Mouse (Mus musculus): ENCODE measurements around the gene Gpat3. TPM values are rescaled to one million over a fixed set of nuclear protein-coding genes. Genes with fewer than 3 reads are reported as not detected.

Gene Gpat3
- polyA plus RNA-seq, 1 experiment from 2014 or later: 3.7 TPM

DNA sequence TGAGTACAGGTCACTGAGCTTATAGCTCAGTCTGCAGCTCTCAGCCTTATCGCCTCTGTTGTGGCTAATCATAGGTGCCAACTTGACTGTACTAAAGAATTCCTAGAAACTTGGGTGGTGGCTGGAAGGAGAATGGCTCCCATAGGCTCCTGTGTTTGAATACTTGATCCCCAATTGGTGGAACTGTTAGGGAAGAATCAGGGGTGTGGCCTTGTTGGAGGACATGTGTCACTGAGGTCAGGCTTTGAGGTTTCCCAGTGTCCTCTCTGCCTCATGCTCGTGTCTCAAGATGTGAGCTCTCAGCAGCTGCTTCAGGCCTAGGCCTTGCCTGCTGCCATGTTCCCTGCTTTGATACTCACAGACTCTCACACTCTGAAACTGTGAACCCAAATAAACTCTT, 11.7 kb upstream of the Gpat3 start:
- H3K36me3 ChIP-seq: no peaks in the 10 kb centered on the region
- no peaks in the 10 kb centered on the region for H3K27me3 ChIP-seq (replicated peaks)
- H3K9me3 ChIP-seq: no peaks in the 10 kb centered on the region
- H3K27ac ChIP-seq: no peak overlapping the region
- no peaks in the 10 kb centered on the region for H3K4me1 ChIP-seq
- H3K4me3 ChIP-seq (replicated peaks): no peak overlapping the region
- no peak overlapping the region for H3K4me2 ChIP-seq
- no peak overlapping the region for H3K9ac ChIP-seq
- ATAC-seq (ENCODE audit: insufficient read depth, low FRiP score, low read depth): no peak
- 86% methylated on average over 2 of the region's 2 CpGs for WGBS

GRCm38 (mm10) chr5:100835862-100836538, 9.5 kb upstream of the Gpat3 start:
- ATAC-seq (ENCODE audit: insufficient read depth, low FRiP score, low read depth): no peak
- Histone ChIP-seq H3K36me3 (no peaks in the 10 kb centered on the region), H3K4me2 (no peak overlapping the region), H3K4me1 (no peaks in the 10 kb centered on the region), H3K27ac (peak overlapping the region; percentile 46; the same call in 1 of the 2 replicates), H3K4me3 (replicated peaks) (no peak overlapping the region), H3K9me3 (no peaks in the 10 kb centered on the region), H3K27me3 (replicated peaks) (no peaks in the 10 kb centered on the region), H3K9ac (no peak overlapping the region)
- 26% methylated on average over 9 of the region's 9 CpGs for WGBS

GRCm38 (mm10) chr5:100837907-100838306, 7.6 kb upstream of the Gpat3 start:
- WGBS: 62% methylated on average over 7 of the region's 7 CpGs
- ATAC-seq (ENCODE audit: insufficient read depth, low FRiP score, low read depth): no peak
- no peak overlapping the region for H3K4me3 ChIP-seq (replicated peaks)
- H3K36me3 ChIP-seq: no peaks in the 10 kb centered on the region
- H3K9me3 ChIP-seq: no peaks in the 10 kb centered on the region
- H3K9ac ChIP-seq: no peak overlapping the region
- H3K27ac ChIP-seq: no peak overlapping the region
- no peaks in the 10 kb centered on the region for H3K27me3 ChIP-seq (replicated peaks)
- H3K4me1 ChIP-seq: no peaks in the 10 kb centered on the region
- H3K4me2 ChIP-seq: no peak overlapping the region

DNA sequence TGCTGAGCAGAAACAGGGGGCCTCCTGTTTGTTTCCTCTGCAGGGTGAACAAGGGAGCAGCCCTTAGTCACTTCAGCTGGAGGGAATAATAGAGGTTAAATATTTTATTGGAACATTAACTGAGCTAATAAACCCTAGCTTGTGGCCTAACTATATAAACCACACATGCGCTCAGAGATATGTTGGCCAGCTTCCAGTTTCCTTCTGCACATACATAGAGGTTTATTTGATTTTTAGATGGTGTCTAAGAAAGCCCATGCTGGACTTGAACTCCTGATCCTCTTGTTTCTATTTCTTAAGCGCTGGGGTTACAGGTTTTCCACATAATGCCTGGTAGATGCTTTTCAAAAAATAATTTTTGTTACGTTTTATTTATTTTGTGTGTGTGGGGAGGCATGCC, 1.0 kb upstream of the Gpat3 start:
- Histone ChIP-seq H3K4me1 (0 out of 2 replicates have a peak, but pooled peaks cover 10% of the 10 kb centered on the region), H3K27me3 (replicated peaks) (peaks cover 10% of the 10 kb centered on the region; the same call in 1 of the 2 replicates), H3K4me3 (replicated peaks) (no peak overlapping the region; the same call in 1 of the 2 replicates), H3K36me3 (no peaks in the 10 kb centered on the region), H3K4me2 (peak overlapping the region; percentile 95), H3K9me3 (no peaks in the 10 kb centered on the region), H3K27ac (no peak overlapping the region), H3K9ac (no peak overlapping the region)
- no peak for ATAC-seq (ENCODE audit: insufficient read depth, low FRiP score, low read depth)
- 36% methylated on average over 3 of the region's 3 CpGs for WGBS

GRCm38 (mm10) chr5:100845848-100846598, 510 bp downstream of the Gpat3 start:
- 0 out of 2 replicates have a peak, but pooled peaks cover 10% of the 10 kb centered on the region for H3K4me1 ChIP-seq
- no peaks in the 10 kb centered on the region for H3K36me3 ChIP-seq
- under 1% methylated on average over 52 of the region's 52 CpGs for WGBS
- peaks cover 10% of the 10 kb centered on the region; the same call in 1 of the 2 replicates for H3K27me3 ChIP-seq (replicated peaks)
- H3K4me3 ChIP-seq (replicated peaks): peak overlapping the region; percentile 67
- H3K9me3 ChIP-seq: no peaks in the 10 kb centered on the region
- peak; percentile 76 for ATAC-seq (ENCODE audit: insufficient read depth, low FRiP score, low read depth)
- peak overlapping the region; percentile 42 for H3K9ac ChIP-seq
- peak overlapping the region; percentile 95 for H3K4me2 ChIP-seq
- H3K27ac ChIP-seq: peak overlapping the region; percentile 35

DNA sequence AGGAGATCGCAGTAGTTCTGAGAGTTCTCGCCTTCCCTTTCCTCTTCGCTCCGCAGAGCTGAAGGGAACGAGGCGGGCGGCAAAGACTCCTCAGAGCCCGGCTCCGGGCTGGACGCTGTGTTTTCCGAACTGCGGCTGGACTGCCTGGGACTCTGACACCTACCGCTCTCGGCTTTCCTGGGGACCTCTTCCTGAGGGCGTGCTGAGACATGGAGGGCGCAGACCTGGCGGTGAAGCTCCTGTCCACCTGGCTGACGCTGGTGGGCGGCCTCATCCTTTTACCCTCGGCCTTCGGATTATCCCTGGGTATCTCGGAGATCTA, 1.0 kb downstream of the Gpat3 start:
- 0 out of 2 replicates have a peak, but pooled peaks have one; percentile 8 for ATAC-seq (ENCODE audit: insufficient read depth, low FRiP score, low read depth)
- no peak overlapping the region for H3K27ac ChIP-seq
- H3K9me3 ChIP-seq: no peaks in the 10 kb centered on the region
- peak overlapping the region; percentile 42 for H3K9ac ChIP-seq
- 0 out of 2 replicates have a peak, but pooled peaks cover 10% of the 10 kb centered on the region for H3K4me1 ChIP-seq
- H3K4me2 ChIP-seq: peak overlapping the region; percentile 95
- 1% methylated on average over 22 of the region's 22 CpGs for WGBS
- H3K4me3 ChIP-seq (replicated peaks): peak overlapping the region; percentile 67
- no peaks in the 10 kb centered on the region for H3K36me3 ChIP-seq
- peaks cover 10% of the 10 kb centered on the region; the same call in 1 of the 2 replicates for H3K27me3 ChIP-seq (replicated peaks)

DNA sequence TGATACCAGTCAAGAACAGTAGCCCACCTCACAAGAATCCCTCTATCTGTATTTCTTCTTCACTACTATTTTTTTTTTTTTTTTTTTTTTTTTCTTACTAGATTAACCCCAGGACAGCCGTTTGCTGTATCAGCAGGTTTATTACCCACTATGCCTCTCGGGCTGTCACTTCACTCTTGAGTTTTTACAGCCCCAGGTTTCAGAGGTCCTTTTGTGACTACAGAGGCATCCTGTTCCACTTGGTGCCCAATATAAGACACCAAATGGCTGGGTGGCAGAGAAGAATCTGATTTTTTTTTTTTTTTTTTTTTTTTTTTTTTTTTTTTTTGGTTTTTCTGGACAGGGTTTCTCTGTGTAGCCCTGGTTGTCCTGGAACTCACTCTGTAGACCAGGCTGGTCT, 1.6 kb downstream of the Gpat3 start:
- no peak overlapping the region for H3K27ac ChIP-seq
- no peaks in the 10 kb centered on the region for H3K36me3 ChIP-seq
- H3K9me3 ChIP-seq: no peaks in the 10 kb centered on the region
- peaks cover 10% of the 10 kb centered on the region; the same call in 1 of the 2 replicates for H3K27me3 ChIP-seq (replicated peaks)
- no peak for ATAC-seq (ENCODE audit: insufficient read depth, low FRiP score, low read depth)
- 20% methylated on average over 2 of the region's 2 CpGs for WGBS
- H3K4me1 ChIP-seq: 0 out of 2 replicates have a peak, but pooled peaks cover 10% of the 10 kb centered on the region
- peak overlapping the region; percentile 95 for H3K4me2 ChIP-seq
- H3K9ac ChIP-seq: no peak overlapping the region
- peak overlapping the region; percentile 67; the same call in 1 of the 2 replicates for H3K4me3 ChIP-seq (replicated peaks)

- Histone ChIP-seq H3K4me2 (no peak overlapping the region), H3K9ac (no peak overlapping the region), H3K36me3 (no peaks in the 10 kb centered on the region), H3K27ac (no peak overlapping the region), H3K4me1 (no peaks in the 10 kb centered on the region), H3K27me3 (replicated peaks) (no peaks in the 10 kb centered on the region), H3K4me3 (replicated peaks) (no peak overlapping the region), H3K9me3 (no peaks in the 10 kb centered on the region)
- no peak for ATAC-seq (ENCODE audit: insufficient read depth, low FRiP score, low read depth)
- 65% methylated on average over 4 of the region's 4 CpGs for WGBS
Observed at GRCm38 (mm10) chr5:100853963-100854362, 8.4 kb downstream of the Gpat3 start.

DNA sequence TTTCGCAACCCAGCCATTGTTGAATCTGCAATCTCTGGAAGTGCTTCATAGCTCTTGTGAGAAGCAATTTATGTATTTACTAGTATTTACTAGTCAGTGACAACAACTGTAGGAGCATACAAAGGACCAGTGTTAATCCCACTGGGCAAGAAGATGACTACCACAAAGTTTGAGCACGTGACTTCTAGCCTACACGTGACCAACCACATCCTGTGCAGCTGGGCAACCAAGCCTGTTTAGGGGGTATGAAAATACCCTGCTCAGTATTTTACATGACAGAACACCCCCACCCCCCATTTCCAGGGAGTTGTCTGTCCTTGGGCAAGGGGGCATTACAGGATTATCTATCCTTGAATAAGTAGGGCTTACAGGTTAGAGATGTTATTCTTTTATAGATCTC, 11.0 kb downstream of the Gpat3 start:
- no peak overlapping the region for H3K9ac ChIP-seq
- no peak overlapping the region for H3K4me3 ChIP-seq (replicated peaks)
- H3K27ac ChIP-seq: no peak overlapping the region
- H3K4me1 ChIP-seq: no peaks in the 10 kb centered on the region
- H3K9me3 ChIP-seq: no peaks in the 10 kb centered on the region
- no peaks in the 10 kb centered on the region for H3K27me3 ChIP-seq (replicated peaks)
- H3K36me3 ChIP-seq: no peaks in the 10 kb centered on the region
- H3K4me2 ChIP-seq: no peak overlapping the region
- 82% methylated on average over 3 of the region's 3 CpGs for WGBS
- ATAC-seq (ENCODE audit: insufficient read depth, low FRiP score, low read depth): no peak

DNA sequence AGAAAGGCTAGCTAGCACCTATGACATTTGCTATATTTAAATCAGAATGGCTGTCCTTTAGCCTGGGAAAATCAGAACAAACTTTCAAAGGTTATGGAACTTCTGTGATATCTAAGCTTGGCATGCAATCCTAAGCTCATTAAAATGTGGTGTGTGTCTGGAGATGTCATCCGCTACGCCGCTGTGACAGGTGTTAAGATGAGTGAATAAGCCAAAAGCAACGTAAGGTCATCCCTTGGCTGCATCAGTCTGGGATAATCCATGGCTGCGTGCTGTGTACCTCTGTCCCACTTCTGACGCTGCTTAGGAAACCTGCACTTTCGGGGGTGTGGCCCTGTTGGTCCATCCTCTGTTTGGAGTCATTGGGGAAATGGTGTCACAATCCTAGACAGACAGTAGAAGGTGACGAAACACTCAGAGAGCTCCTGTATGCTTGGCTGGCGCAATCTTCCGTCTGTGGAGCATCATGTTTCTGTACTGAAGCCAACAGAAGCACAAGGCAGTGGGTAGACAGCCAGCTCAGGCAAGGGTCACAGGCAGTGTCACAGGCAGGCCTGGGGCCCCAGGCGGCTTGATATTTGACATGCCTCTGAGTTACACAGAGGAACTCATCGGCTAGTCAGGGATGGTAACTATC, 15.0 kb downstream of the Gpat3 start:
- ATAC-seq (ENCODE audit: insufficient read depth, low FRiP score, low read depth): peak; percentile 67; the same call in 1 of the 2 replicates
- H3K9ac ChIP-seq: no peak overlapping the region
- H3K9me3 ChIP-seq: no peaks in the 10 kb centered on the region
- H3K27me3 ChIP-seq (replicated peaks): no peaks in the 10 kb centered on the region
- H3K4me2 ChIP-seq: no peak overlapping the region
- no peaks in the 10 kb centered on the region for H3K4me1 ChIP-seq
- WGBS: 59% methylated on average over 12 of the region's 12 CpGs
- no peak overlapping the region for H3K27ac ChIP-seq
- no peaks in the 10 kb centered on the region for H3K36me3 ChIP-seq
- no peak overlapping the region for H3K4me3 ChIP-seq (replicated peaks)

DNA sequence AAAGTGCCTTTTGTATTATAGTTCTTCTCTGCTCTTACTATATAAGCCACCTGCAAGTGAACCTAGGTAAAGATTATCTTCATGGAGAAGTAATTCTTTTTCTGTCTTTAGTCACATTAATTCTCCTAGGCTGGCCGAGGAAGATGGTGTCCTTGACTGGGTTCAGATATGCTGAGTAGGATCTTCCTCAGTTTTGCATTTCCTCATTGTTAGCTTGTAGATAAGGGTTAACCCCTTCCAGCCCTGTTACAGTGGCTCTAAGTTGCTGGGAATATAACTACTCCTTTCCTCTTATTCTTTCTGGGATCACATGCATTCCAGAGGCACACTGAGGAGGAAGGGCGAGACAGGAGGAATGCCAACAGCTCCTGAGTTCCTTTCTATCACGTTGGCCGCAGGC, 15.6 kb downstream of the Gpat3 start:
- 52% methylated on average over 4 of the region's 4 CpGs for WGBS
- no peak overlapping the region for H3K27ac ChIP-seq

GRCm38 (mm10) chr5:100861811-100862210, 16.3 kb downstream of the Gpat3 start:
- Histone ChIP-seq H3K4me3 (replicated peaks) (no peak overlapping the region), H3K9ac (no peak overlapping the region), H3K4me2 (no peak overlapping the region), H3K9me3 (no peaks in the 10 kb centered on the region), H3K36me3 (no peaks in the 10 kb centered on the region), H3K4me1 (no peaks in the 10 kb centered on the region), H3K27ac (no peak overlapping the region), H3K27me3 (replicated peaks) (no peaks in the 10 kb centered on the region)
- WGBS: 81% methylated on average over 7 of the region's 7 CpGs
- ATAC-seq (ENCODE audit: insufficient read depth, low FRiP score, low read depth): no peak; the same call in 1 of the 2 replicates

More for the DNA sequence above, 15.6 kb downstream of the Gpat3 start:
- ATAC-seq (ENCODE audit: insufficient read depth, low FRiP score, low read depth): no peak
- Histone ChIP-seq H3K4me1 (no peaks in the 10 kb centered on the region), H3K9ac (no peak overlapping the region), H3K36me3 (no peaks in the 10 kb centered on the region), H3K4me2 (no peak overlapping the region), H3K9me3 (no peaks in the 10 kb centered on the region), H3K4me3 (replicated peaks) (no peak overlapping the region), H3K27me3 (replicated peaks) (no peaks in the 10 kb centered on the region)
